Mouse (Mus musculus) heart, postnatal 36 days (tissue): ENCODE results near the gene Prr12. TPM values are rescaled to one million over a fixed set of nuclear protein-coding genes. Genes with fewer than 3 reads are reported as not detected.
A peak's percentile ranks its signal among the peaks of the same experiment; 100 is the strongest.
"Not testable (repeated sequence)": the region's sequence is repeated elsewhere in the genome, so short reads cannot be mapped to it uniquely, and the experiment has no call there.

Experiments
- DNase-seq, 2 experiments: peaks; one replicate each; pipeline ENCODE4 v3.0.0; 2021 to 2022
- intact Hi-C: fragments of 180-260 bp; cut with DNase I; formaldehyde crosslinking; loops from one replicate; pipeline ENCODE4 v1.15.1; 2025
- total RNA-seq, 2 experiments: library from RNA; stranded (reverse); gene quantifications; 2 replicates each; pipeline ENCODE4 v1.2.3; 2021

Prr12 gene
- 10 to 100 TPM; 23.4 to 29.4 TPM for total RNA-seq

DNA sequence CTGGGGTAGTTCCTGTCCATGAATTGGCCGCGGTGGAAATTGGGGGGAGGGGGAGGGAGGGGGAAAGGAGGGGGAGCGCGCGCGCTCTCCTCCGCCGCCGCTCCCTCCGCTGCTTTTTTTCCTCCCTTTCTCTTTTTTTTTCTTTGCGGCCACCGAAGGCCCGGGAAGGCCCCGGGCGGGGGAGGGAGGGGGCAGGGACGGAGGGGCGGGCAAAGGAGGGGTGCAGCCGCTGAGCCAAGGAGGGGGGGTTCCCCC, at the start of gene Prr12:
Prr12 (minus strand) TSS at position 20 of the 255 bp plus-strand sequence.
- intact Hi-C loops, result loop anchor here (5.0 kb wide), 1 partner anchor 70 kb away; no protein-coding TSS in a partner anchor
- no peak for DNase-seq

DNA sequence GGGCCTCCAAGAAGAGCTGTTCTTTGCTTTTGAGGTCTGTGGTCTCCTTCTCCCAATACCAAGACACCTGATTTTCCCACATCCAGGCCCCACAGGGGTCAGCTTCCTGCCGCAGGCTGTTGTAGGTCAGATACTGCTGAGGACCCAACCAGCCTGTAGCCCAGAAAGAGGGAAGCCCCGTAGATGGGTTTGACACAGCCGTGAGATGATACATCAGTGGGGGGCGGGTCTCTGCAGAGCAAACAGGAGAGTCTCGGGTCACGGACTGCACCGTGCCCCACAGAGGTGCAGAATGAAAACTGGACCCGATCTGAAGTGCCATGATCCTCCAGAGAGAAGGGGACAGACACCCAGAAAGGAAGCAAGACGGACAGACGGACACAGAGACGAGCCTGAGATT, 49.8 kb upstream of the Prr12 start:
- intact Hi-C loops, result loop anchor here (2.0 kb wide), 2 partner anchors 18 to 22 kb away; no protein-coding TSS in a partner anchor
- DNase-seq, result no peak

DNA sequence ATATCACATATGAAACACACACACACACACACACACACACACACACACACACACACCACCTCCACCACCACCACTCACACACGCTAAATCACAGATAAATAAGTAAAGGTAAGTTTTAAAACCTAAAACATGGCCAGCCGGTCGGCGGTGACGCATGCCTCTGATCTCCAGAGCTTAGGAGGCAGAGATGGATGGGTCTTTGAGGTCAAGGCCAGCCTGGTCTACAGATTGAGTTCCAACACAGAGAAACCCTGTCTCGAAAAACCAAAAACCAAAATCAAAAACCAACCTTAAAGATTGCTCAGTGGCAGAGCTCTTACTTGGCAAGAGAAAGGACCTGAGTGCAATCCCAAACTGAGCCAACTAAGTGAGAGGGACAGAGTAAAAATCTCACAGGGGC, 47.4 kb upstream of the Prr12 start:
- intact Hi-C loops, result no loop called here
- DNase-seq, result no peak

DNA sequence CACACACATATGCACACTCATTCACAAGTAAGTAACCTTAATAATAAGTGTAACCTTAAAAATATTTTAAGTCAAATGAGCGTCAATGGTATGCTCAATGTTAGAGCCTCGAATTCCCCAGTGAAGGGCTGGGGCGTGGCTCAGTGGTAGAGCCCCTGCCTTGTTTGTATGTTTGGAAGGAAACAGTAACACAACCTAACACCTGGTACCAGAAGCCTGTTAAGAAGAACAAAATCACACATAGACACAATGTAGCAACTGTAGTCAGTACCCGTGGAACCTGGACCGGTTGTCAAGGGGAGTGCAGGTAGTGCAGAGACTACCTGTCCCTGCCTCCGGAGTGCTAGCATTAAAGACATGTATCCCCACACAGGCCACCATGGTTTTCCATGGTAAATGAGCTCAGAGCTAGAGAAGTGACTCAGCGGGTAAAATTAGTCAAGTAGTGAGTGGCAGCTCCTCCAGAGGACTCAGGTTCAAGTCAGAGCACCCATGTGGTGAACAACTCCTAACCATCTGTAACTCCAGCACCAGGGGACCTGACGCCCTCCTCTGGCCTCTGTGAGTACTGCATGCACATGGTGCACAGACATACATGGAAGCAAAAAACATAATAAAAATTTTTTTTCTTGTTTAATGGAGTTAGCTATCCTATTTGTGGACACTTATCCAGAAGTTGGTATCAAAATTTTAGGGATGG, 46.0 kb upstream of the Prr12 start:
- no peak for DNase-seq
- intact Hi-C loops, result no loop called here

DNA sequence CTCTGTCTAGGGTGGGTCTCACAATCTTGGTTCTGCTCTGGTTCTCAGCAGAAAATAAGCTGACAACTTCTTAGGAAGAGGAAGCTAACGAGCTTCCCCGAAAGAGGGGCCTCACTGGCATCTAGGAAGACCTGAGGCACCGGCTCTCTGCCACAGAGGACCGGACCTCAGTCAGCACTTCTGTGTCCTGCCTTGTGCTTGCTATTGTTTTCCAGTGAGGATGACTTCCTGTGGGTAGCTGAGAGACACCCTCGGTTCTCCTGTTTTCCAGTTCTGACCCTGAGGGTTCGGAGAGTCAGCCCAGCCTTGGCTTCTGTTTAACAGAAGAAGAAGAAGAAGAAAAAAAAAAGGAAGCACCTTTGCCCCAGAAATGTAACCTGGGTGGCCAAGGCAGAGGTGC, 44.8 kb upstream of the Prr12 start:
- no peak for DNase-seq
- intact Hi-C loops, result no loop called here

DNA sequence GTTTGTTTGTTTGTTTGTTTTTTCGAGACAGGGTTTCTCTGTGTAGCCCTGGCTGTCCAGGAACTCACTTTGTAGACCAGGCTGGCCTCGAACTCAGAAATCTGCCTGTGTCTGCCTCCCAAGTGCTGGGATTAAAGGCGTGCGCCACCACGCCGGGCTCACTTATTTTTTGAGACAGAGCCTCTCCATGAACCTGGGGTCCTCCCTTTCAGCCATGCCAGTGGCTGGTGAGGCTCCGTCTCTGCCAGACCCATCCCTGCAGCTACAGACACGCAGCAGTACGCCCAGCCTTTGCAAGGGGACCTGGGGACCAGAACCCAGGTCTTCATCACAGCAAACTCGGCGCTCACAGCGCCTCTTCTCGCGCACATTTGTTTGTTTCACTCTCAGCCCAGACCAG, 43.3 kb upstream of the Prr12 start:
- DNase-seq, intact Hi-C loops: not testable (repeated sequence)

DNA sequence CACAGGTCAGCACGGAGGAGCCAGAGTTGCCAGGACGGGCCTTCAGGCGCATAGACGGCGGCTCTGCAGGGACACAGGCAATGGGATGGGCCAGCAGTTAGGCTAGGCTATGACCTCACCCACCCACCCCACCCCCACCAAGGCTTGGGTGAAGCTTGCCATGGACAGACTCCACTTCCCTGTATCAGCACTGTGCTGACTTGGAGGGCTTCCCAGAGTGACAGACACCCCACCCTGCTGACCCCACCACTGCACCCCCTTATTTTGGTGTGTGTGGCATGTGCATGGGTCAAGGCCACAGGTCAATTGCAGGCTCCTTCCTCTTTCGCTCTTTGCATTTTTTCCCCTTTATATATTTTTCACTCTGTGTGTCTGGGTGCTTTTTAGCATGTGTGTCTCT, 42.7 kb upstream of the Prr12 start:
- intact Hi-C loops, result no loop called here
- DNase-seq, result peak in 1 of 2 experiments; percentile 17

DNA sequence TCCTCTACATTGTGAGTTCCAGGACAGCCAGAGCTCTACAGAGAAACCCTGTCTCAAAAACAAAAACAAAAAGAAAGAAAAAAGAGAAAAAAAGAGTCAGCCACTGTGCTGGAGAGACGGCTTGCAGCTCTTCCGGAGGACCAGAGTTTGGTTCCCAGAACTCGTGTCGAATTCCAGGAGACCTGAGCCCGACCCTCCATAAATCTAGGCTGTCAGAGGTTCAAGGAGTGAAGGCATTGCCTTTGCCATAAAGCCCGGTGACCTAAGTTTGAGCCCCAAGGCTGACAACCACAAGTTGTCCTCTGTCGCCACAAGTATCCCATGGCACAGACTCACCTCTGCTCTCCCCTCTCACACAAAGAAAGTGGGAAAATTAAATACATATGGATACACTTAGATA, 41.4 kb upstream of the Prr12 start:
- intact Hi-C loops, result no loop called here
- no peak for DNase-seq

DNA sequence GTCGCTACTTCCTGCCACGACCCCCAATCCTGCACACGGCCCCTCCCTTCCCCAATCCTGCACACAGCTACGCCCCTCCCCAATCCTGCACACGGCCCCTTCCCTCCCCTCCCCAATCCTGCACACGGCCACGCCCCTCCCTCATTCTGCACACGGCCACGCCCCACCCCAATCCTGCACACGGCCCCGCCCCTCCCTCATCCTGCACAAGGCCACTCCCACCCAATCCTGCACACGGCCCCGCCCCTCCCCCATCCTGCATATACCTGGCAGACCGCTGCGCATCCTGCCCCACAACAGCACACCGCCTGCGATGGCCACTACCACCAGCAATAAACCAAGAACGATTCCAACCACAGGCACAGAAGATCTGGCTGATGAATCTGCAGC, 40.8 kb upstream of the Prr12 start:
- intact Hi-C loops, result no loop called here
- DNase-seq, result no peak

DNA sequence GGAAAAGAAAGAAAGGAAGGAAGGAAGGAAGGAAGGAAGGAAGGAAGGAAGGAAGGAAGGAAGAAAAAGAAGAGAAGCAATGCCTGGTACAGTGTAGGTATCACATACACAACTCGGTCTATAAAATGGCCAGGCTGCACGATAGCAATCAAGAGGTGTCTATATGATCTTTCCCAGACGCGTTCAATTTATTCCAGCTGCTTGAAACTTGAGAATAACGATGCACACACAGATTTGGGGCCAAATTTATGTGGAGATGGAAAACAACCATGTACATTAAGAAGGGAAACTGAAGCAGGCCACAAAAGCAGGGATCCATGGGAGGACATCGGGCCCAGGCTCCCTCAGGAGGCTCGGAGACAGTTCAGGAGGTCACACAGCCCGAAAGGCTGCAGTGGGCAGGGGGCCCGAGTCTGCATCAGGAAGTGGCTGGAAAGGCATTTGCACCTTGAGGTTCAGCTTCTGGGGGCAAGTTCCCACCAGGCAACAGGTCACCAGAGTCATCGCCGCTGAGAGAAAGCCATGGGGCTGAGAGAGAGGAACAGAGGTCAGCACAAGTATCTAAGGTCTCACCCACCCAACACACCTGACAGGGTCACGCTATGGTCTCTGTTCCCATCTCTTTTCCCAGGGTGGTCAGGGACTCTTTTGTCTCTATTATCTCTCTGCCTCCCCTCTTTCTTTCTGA, 40.3 kb upstream of the Prr12 start:
- no peak for DNase-seq
- intact Hi-C loops, result loop anchor here (1.0 kb wide), 1 partner anchor 10 kb away; the partner anchor contains the start of gene Fcgrt

DNA sequence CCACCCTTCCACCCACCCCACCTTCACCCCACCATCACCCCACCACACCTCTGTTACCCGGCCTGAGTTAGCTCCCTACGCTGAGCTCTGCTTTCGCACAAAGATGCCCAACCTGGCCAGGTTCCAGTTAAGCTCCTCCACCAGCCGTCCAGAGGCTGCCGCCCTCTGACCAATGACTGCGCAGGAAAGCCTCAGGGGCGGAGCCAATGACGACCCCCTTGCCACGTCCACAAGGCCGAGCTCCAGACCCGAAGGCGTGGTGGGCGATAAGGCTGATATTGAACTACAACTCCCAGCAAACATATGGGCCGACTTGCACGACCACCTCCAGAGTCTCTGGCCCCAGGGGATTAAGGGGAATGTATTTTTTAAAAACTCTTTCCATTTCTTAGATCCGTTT, 39.4 kb upstream of the Prr12 start, which contains the start of gene Rcn3:
Rcn3 (minus strand) TSS at position 174 of the 400 bp plus-strand sequence.
- intact Hi-C loops, result loop anchor here (1.0 kb wide), 1 partner anchor 11 kb away; the partner anchor contains the start of gene Fcgrt
- DNase-seq, result peak; percentile 77 to 79

DNA sequence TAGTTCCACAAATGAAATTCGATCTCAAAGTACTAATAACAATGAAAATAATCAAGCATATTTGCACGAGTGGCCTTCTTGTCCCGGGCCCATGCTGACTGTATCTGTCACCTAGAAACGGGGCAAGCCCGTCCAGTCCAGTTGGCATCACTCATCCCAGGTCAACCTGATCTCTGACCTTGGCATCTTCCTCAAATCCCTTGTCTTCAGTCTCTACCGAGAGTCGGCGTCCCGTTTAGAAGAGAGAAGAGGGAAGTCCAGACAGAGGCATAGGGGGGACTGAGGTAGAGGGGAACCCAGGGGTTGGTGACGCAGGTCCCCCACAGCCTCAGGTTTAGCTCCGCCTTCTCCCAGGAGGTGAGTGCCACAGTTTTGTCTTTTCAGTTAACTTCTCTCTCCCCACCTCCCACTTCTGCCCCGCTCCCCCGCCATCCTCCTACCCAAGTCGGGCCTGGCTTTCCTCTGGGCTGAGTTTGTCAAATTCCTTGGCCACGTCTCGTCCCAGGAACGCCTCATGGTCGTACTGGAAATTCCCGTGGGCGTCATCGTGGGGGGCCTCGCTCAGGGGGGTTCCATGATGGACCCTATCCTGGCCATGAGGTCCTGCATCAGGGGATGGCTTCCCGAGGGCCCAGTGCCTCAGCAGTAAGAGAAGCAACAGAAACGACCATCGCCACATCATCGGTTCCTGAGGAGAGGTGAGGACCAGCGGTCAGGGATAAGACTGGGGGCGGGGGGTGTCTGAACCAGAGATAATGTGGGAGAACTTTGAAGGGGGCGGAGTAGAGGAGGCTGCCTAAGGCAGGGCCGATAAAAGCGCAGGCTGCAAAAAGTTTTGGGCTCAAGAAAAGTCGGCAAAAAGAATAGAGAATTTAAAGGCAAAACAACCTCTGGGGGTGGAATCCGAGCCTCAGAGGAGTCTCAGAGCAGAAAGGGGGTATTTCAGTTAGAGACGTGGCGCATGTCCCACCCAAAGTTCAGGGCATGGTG, 38.6 kb upstream of the Prr12 start:
- no peak for DNase-seq
- intact Hi-C loops, result no loop called here

DNA sequence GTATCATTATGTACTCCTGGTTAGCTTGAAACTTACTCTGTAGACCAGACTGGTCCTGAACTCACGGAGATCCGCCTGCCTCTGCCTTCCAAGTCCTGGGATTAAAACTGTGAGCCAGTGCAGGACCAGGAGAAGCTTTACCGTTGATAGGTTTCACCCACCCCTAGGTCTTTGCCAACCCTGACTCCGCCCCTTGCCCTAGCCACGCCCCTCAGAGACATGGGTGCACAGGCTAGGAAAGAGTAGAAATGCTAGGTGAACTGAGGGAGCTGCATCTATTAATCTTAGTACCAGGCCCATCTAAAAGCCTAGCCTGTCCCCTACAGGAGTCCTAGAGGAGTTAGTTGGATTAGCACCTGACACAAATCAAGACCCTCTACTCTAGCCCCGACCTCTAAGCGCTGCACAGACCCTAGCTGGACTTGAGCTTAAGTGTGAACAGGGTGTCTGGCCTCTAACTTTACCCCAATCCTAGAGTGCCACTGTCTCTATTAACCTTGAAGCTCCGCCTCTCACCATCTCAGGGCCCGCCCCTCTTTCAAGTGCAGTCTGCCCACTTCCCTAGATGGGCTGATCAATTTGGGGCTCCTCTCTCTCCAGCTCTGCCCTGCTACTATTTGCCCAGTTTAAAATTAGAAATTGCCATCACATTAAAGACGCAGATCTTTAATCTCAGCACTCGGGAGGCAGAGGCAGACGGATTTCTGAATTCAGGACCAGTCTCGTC, 37.7 kb upstream of the Prr12 start:
- DNase-seq, result no peak
- intact Hi-C loops, result no loop called here

DNA sequence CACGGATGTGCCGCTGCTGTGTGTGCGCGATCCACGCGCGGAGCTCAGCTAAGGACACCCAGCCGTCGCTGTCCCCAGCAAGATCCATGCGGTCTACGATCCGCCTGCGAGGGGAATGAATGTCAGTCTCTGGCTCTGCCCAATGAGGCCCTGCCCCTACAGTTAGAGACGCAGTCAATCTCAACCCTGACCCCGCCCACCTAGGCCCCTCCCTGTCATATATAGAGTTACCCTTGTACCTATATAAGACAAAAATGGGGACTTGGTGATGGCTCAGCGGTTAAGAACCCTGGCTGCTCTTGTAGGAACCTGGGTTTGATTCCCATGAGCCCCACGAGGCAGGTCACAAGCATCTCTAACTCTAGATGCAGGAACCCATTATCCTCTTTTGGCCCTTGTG, 35.9 kb upstream of the Prr12 start:
- no peak for DNase-seq
- intact Hi-C loops, result no loop called here

DNA sequence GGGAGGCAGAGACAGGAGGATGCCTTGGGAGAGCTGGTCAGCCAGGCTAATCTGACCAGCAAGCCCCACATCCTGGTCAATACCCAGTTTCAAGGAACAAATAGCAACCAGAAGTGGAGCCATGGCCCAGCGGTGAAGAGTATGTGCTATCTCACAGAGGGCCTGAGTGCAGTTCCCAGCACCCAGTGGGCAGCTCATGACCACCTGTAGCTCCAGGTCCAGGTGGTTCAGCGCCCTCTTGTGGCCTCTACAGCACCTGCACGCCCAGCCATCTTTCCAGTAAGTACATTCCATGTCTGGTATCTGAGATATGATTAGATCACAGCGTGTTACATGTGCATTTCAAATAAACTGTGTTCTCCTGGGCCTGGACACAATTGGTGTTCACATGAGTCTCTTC, 33.4 kb upstream of the Prr12 start:
- DNase-seq, result no peak

DNA sequence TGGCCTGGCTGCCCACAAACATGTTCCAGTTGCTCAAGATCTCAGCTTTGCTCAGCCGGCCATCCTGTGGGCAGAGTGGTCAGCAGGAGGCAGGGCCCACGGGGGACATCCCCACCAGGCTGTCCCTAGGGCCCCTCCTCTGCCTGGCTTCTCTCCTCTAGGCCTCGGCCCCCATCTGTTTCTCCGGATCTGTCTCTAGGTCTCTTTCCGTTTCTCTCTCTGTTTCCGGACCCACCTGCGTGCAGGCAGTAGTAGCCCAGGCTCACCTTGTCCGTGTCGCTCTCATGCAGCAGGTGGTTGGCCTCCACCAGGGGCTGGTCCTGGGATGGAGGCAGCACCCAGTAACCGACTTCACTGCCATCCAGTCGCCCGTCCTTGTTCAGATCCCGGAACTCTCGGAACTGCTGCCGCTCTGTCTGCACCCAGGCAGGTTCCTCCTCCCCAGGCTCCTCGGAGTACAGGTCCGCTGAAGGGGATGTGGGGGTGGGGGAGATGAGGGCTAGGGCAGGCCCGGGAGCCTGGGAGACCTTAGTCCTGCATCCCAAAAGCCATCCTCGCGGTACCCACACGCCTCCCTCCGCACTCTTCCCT, 30.7 kb upstream of the Prr12 start:
- intact Hi-C loops, result loop anchor here (5.0 kb wide), 1 partner anchor 39 kb away; the partner anchor contains the start of gene Rps11
- no peak for DNase-seq

More for the DNA sequence above, 33.4 kb upstream of the Prr12 start:
- intact Hi-C loops, result no loop called here

DNA sequence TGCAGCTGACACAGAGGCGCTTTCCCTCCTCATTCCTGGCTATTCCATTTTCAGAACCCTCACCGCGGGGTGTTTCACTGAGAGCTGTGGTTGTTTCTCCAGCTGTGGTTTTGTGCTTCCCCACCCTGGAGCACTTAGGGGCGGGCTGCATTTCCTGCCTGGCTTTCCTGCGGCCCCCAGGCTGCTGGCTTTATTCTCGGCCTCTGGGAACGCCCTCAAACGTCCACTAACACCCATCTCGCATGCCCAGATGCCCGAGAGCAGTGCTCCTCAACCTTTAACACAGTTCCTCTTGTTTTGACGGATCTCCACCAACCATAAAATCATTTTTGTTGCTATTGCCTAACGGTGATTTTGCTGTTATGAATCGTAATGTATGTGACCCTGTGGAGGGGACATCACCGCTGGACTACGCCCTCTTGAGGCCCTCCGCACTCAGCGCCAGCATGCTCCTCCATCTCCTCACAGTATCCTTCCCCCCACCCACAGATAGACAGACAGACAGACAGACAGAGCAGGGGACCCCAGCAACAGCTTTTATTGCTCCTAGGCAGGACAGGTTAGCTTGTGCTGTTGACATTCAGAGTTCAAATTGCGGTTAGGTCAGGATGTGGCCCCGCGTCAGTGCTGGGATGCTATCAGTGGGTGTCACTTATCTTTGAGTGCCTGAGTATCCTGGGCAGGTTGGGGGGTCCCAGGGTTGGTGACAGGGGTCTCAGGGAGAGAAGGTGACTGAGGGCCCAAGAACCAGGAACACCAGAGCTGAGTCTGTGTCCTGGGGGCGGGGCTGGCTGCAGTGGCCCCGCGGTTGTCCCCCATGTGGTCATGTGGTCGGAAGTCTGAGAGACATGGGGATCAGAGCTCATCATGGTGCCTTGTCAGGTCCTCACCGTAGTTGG, 30.0 kb upstream of the Prr12 start:
- peak; percentile 63 to 69 for DNase-seq
- intact Hi-C loops, result loop anchor here (5.0 kb wide), 1 partner anchor 40 kb away; the partner anchor contains the start of gene Rps11

DNA sequence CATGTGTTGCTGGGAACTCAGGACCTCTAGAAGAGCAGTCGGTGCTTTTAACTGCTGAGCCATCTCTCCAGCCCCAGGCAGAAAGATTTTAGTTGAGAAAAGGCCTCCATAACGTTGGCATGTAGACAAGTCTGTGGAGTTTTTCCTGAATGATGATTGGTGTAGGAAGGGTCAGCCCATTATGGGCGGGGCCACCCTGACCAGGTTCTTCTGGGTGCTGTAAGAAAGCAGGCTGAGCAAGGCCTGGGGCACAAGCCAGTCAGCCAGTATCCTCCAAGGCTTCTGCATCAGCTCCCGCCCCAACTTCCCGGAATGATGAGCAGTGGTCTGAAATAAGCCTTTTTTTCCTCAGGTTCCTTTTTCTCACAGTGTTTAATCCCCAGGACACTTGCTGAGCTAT, 28.3 kb upstream of the Prr12 start:
- intact Hi-C loops, result loop anchor here (2.0 to 5.0 kb wide), 2 partner anchors 22 to 41 kb away; partner anchors contain the start of genes Fcgrt and Rps11
- DNase-seq, result no peak

DNA sequence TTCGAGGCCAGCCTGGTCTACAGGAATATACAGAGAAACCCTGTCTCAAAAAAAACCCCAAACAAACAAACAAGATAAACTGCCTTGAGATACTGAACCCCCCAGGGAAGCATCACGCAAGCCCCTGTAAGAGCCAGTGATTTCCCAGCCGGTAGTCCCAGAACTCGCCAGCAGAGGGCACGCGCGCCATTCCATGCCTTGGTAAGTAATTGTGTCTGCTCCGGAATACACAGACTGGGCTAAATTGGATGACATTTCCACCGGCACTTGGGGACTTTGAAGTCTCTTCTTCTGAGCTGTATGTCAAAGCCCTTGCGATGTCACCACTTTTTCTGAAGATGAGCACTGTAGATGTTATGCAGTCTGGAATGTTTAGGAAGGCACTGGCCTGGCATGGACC, 27.2 kb upstream of the Prr12 start:
- intact Hi-C loops, result loop anchor here (1.0 to 5.0 kb wide), 5 partner anchors 23 to 217 kb away; partner anchors contain the start of genes Fcgrt, Flt3l, Gm45713 and Rps11
- DNase-seq, result peak; percentile 94 to 99
